Mouse (Mus musculus) CH12.LX (cell line): Measurements from ENCODE around the gene Mllt3. TPM values are rescaled to one million over a fixed set of nuclear protein-coding genes. Genes with fewer than 3 reads are reported as not detected.
A peak's percentile ranks its signal among the peaks of the same experiment; 100 is the strongest.

Experiments
- DNase-seq: peaks from one replicate; pipeline ENCODE4 v3.0.0-alpha.2; 2013; ENCODE audit errors: extremely low read depth
- H3K27ac ChIP-seq: 2 replicates; pipeline ENCODE4 v1.5.1; 2012; ENCODE audit warnings: low read depth, mild to moderate bottlenecking, control low read depth, moderate library complexity; ENCODE audit not compliant: insufficient read depth
- H3K27me3 ChIP-seq: replicated peaks from 2 replicates; pipeline ENCODE3; 2012; ENCODE audit warnings: inconsistent platforms
- H3K36me3 ChIP-seq, 2 experiments: replicated peaks in 1 of 2; 2 replicates each; pipeline versions ENCODE3 to v1.6.1; 2012; ENCODE audit warnings: inconsistent platforms in 1 of 2, low read length in 1 of 2, mild to moderate bottlenecking in 1 of 2, mixed read lengths in 1 of 2, moderate library complexity in 1 of 2; ENCODE audit not compliant: control insufficient read depth in 1 of 2, insufficient read depth in 1 of 2
- H3K4me1 ChIP-seq, 2 experiments: 2 replicates each; pipeline ENCODE4 v1.6.1; 2012; ENCODE audit warnings: inconsistent platforms in 1 of 2, moderate library complexity in 1 of 2; ENCODE audit not compliant: insufficient read depth in 2 of 2, control insufficient read depth in 1 of 2
- H3K4me2 ChIP-seq: 2 replicates; pipeline ENCODE4 v1.6.1; 2012; ENCODE audit warnings: low read depth, mild to moderate bottlenecking, control low read depth; ENCODE audit not compliant: poor library complexity, insufficient read depth, severe bottlenecking
- H3K4me3 ChIP-seq, 3 experiments: fragments of 150-350 bp in 1 of 3; sonication (generic) in 1 of 3; replicated peaks in 1 of 3; 2 replicates each; pipeline versions ENCODE3 to v1.5.1; 2011 to 2012; ENCODE audit warnings: low read depth in 2 of 3, low read length in 2 of 3, mild to moderate bottlenecking in 2 of 3, moderate library complexity in 2 of 3, control low read depth in 1 of 3, improper control_type of control experiment in 1 of 3, inconsistent platforms in 1 of 3, mixed read lengths in 1 of 3; ENCODE audit not compliant: poor library complexity in 1 of 3
- H3K79me2 ChIP-seq: replicated peaks from 2 replicates; pipeline ENCODE4 v1.6.1; 2012; ENCODE audit warnings: mild to moderate bottlenecking, moderate library complexity; ENCODE audit not compliant: control insufficient read depth, poor library complexity, insufficient read depth, severe bottlenecking; ENCODE audit errors: extremely low read depth
- H3K9ac ChIP-seq: 2 replicates; pipeline ENCODE4 v1.6.1; 2012; ENCODE audit warnings: low read depth, mild to moderate bottlenecking, control low read depth, moderate library complexity; ENCODE audit not compliant: insufficient read depth
- H3K9me3 ChIP-seq: replicated peaks from 2 replicates; pipeline ENCODE3; 2012; ENCODE audit warnings: low read length, inconsistent platforms, mixed read lengths
- BHLHE40 ChIP-seq: IDR thresholded peaks from 2 replicates; pipeline ENCODE4 v1.6.1; 2011; ENCODE audit warnings: mild to moderate bottlenecking, low read depth, low read length, improper control_type of control experiment
- CHD2 ChIP-seq: IDR thresholded peaks from 2 replicates; pipeline ENCODE4 v1.6.1; 2011; ENCODE audit warnings: low read length, improper control_type of control experiment
- CTCF ChIP-seq, 2 experiments: IDR thresholded peaks in 1 of 2; conservative IDR thresholded peaks in 1 of 2; 2 replicates each; pipeline ENCODE4 v1.5.1; 2011 to 2012; ENCODE audit warnings: low read depth in 2 of 2, low read length in 2 of 2, improper control_type of control experiment in 1 of 2, inconsistent platforms in 1 of 2, mild to moderate bottlenecking in 1 of 2, moderate library complexity in 1 of 2
- E2F4 ChIP-seq: IDR thresholded peaks from 2 replicates; pipeline ENCODE4 v1.6.1; 2011; ENCODE audit warnings: low read depth, low read length, improper control_type of control experiment; ENCODE audit not compliant: insufficient replicate concordance
- EP300 ChIP-seq: IDR thresholded peaks from 2 replicates; pipeline ENCODE4 v1.6.1; 2011; ENCODE audit warnings: low read length, improper control_type of control experiment
- ETS1 ChIP-seq: conservative IDR thresholded peaks from 2 replicates; pipeline ENCODE4 v1.6.1; 2012; ENCODE audit warnings: low read depth, mild to moderate bottlenecking, inconsistent platforms, low read length, improper control_type of control experiment, moderate library complexity
- GABPA ChIP-seq: IDR thresholded peaks from 2 replicates; pipeline ENCODE4 v1.6.1; 2012; ENCODE audit warnings: low read depth, low read length, improper control_type of control experiment, inconsistent platforms; ENCODE audit not compliant: insufficient replicate concordance
- HCFC1 ChIP-seq: IDR thresholded peaks from 2 replicates; pipeline ENCODE4 v1.6.1; 2012; ENCODE audit warnings: low read depth, mild to moderate bottlenecking, inconsistent platforms, low read length, improper control_type of control experiment
- IRF4 ChIP-seq: IDR thresholded peaks from 2 replicates; pipeline ENCODE4 v1.6.1; 2014; ENCODE audit warnings: low read depth, mild to moderate bottlenecking, inconsistent platforms, low read length, improper control_type of control experiment
- JUN ChIP-seq: IDR thresholded peaks from 2 replicates; pipeline ENCODE4 v1.6.1; 2011; ENCODE audit warnings: low read depth, mild to moderate bottlenecking, low read length, improper control_type of control experiment, moderate library complexity; ENCODE audit not compliant: insufficient read depth
- JUND ChIP-seq: conservative IDR thresholded peaks from 2 replicates; pipeline ENCODE4 v1.6.1; 2011; ENCODE audit warnings: low read depth, low read length, improper control_type of control experiment
- KAT2A ChIP-seq: IDR thresholded peaks from 2 replicates; pipeline ENCODE4 v1.6.1; 2012; ENCODE audit warnings: low read length, improper control_type of control experiment, inconsistent platforms; ENCODE audit not compliant: insufficient replicate concordance
- MAFK ChIP-seq: IDR thresholded peaks from 2 replicates; pipeline ENCODE4 v1.6.1; 2011; ENCODE audit warnings: low read length, improper control_type of control experiment; ENCODE audit not compliant: insufficient replicate concordance
- MAX ChIP-seq: IDR thresholded peaks from 2 replicates; pipeline ENCODE4 v1.6.1; 2011; ENCODE audit warnings: low read length, improper control_type of control experiment
- MEF2A ChIP-seq: IDR thresholded peaks from 2 replicates; pipeline ENCODE4 v1.6.1; 2014; ENCODE audit warnings: low read depth, mild to moderate bottlenecking, inconsistent platforms, low read length, improper control_type of control experiment, borderline replicate concordance
- MXI1 ChIP-seq: IDR thresholded peaks from 2 replicates; pipeline ENCODE4 v1.6.1; 2011; ENCODE audit warnings: mild to moderate bottlenecking, low read depth, low read length, improper control_type of control experiment
- MYC ChIP-seq: IDR thresholded peaks from 2 replicates; pipeline ENCODE4 v1.6.1; 2011; ENCODE audit warnings: low read depth, mild to moderate bottlenecking, improper control_type of control experiment, low read length
- NELFE ChIP-seq: IDR thresholded peaks from 2 replicates; pipeline ENCODE4 v1.6.1; 2011; ENCODE audit warnings: low read depth, low read length, improper control_type of control experiment
- NRF1 ChIP-seq: IDR thresholded peaks from 2 replicates; pipeline ENCODE4 v1.6.1; 2014; ENCODE audit warnings: low read depth, mild to moderate bottlenecking, inconsistent platforms, low read length, improper control_type of control experiment, moderate library complexity
- PAX5 ChIP-seq: IDR thresholded peaks from 2 replicates; pipeline ENCODE4 v1.6.1; 2012; ENCODE audit warnings: low read length, inconsistent platforms, mixed read lengths
- POLR2A ChIP-seq: IDR thresholded peaks from 2 replicates; pipeline ENCODE4 v1.6.1; 2011; ENCODE audit warnings: low read depth, mild to moderate bottlenecking, improper control_type of control experiment, low read length
- POLR2AphosphoS2 ChIP-seq: IDR thresholded peaks from 2 replicates; pipeline ENCODE4 v1.6.1; 2011; ENCODE audit warnings: low read depth, low read length, improper control_type of control experiment
- RAD21 ChIP-seq: IDR thresholded peaks from 2 replicates; pipeline ENCODE4 v1.6.1; 2011; ENCODE audit warnings: low read depth, mild to moderate bottlenecking, low read length, improper control_type of control experiment, moderate library complexity
- RCOR1 ChIP-seq: conservative IDR thresholded peaks from 2 replicates; pipeline ENCODE4 v1.6.1; 2012; ENCODE audit warnings: low read depth, mild to moderate bottlenecking, inconsistent platforms, low read length, improper control_type of control experiment
- SIN3A ChIP-seq: IDR thresholded peaks from 2 replicates; pipeline ENCODE4 v1.6.1; 2012; ENCODE audit warnings: low read length, improper control_type of control experiment, inconsistent platforms
- SMC3 ChIP-seq: IDR thresholded peaks from 2 replicates; pipeline ENCODE4 v1.6.1; 2011; ENCODE audit warnings: low read depth, low read length, improper control_type of control experiment
- TBP ChIP-seq: conservative IDR thresholded peaks from 2 replicates; pipeline ENCODE4 v1.6.1; 2011; ENCODE audit warnings: low read depth, low read length, improper control_type of control experiment
- UBTF ChIP-seq: IDR thresholded peaks from 2 replicates; pipeline ENCODE4 v1.6.1; 2012; ENCODE audit warnings: low read depth, mild to moderate bottlenecking, inconsistent platforms, low read length, improper control_type of control experiment, moderate library complexity
- USF1 ChIP-seq: IDR thresholded peaks from 2 replicates; pipeline ENCODE4 v1.6.1; 2014; ENCODE audit warnings: low read depth, mild to moderate bottlenecking, inconsistent platforms, low read length, improper control_type of control experiment
- USF2 ChIP-seq: conservative IDR thresholded peaks from 2 replicates; pipeline ENCODE4 v1.6.1; 2011; ENCODE audit warnings: low read depth, low read length, improper control_type of control experiment
- ZC3H11A ChIP-seq: IDR thresholded peaks from 2 replicates; pipeline ENCODE4 v1.6.1; 2012; ENCODE audit warnings: low read depth, mild to moderate bottlenecking, inconsistent platforms, low read length, improper control_type of control experiment
- ZKSCAN1 ChIP-seq: IDR thresholded peaks from 2 replicates; pipeline ENCODE4 v1.6.1; 2012; ENCODE audit warnings: low read depth, inconsistent platforms, low read length, improper control_type of control experiment, borderline replicate concordance
- ZMIZ1 ChIP-seq: IDR thresholded peaks from 2 replicates; pipeline ENCODE4 v1.6.1; 2012; ENCODE audit warnings: low read depth, mild to moderate bottlenecking, inconsistent platforms, low read length, improper control_type of control experiment
- ZNF384 ChIP-seq: IDR thresholded peaks from 2 replicates; pipeline ENCODE4 v1.6.1; 2012; ENCODE audit warnings: low read depth, low read length, improper control_type of control experiment, inconsistent platforms
- dilution Hi-C: fragments of 300-500 bp; cut with MboI; formaldehyde crosslinking; loops from 2 replicates; pipeline ENCODE4 v1.14.3; 2020; ENCODE audit warnings: low sequenced_read_pairs; ENCODE audit not compliant: extremely low pct_unique_long_range_greater_than_20kb, extremely low pct_ligation_motif_present
- in situ Hi-C: fragments of 300-500 bp; cut with MboI; formaldehyde crosslinking; loops from 3 replicates; pipeline ENCODE4 v1.14.3; 2019; ENCODE audit warnings: low sequenced_read_pairs, low pct_ligation_motif_present, low pct_unique_long_range_greater_than_20kb, mixed read lengths
- polyA plus RNA-seq: library from polyadenylated mRNA; unstranded; fragments of >175 nt; gene quantifications from 2 replicates; pipeline ENCODE4 v1.2.1, GENCODE M21; 2012; ENCODE audit warnings: low read depth; ENCODE audit not compliant: insufficient read length
- total RNA-seq, 2 experiments: library from RNA; depleted of rRNA; stranded (reverse); fragments of 300-350 nt in 1 of 2; fragments of >200 nt in 1 of 2; gene quantifications; 2 replicates each; pipeline ENCODE4 v1.2.3; 2012 to 2014

The Mllt3 gene
- total and polyA plus RNA-seq, 3 experiments = 8.3 to 20.9 (median 10.1) TPM

DNA sequence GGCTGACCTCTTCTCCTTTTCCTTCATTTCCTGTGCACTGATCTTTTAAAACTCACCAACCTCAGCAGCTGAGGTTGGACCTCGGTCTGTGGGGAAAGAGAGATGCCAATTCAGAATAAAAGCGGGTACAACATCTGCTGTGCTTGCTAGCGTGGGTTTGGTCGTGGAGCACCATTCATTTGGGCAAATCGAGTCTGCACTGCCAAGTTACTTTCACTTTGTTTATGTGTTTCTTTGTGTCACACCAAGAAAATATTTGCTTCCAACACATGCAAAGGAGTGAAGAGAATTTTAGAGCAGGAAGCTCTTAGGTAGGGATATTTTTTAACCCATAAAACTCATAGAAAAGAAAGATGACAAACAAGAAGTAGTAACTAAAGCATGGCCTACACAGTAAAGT, 48.3 kb upstream of the Mllt3 start:
- H3K27me3 ChIP-seq = no peaks in the 10 kb centered on the region
- no peak for TF ChIP-seq ZKSCAN1
- no peak for TF ChIP-seq RAD21
- no peak for TF ChIP-seq CHD2
- TF ChIP-seq IRF4 = no peak
- no peak for TF ChIP-seq ZC3H11A
- TF ChIP-seq MXI1 = no peak
- TF ChIP-seq USF1 = no peak
- TF ChIP-seq E2F4 = no peak
- TF ChIP-seq UBTF = no peak
- TF ChIP-seq JUND = no peak
- TF ChIP-seq MYC = no peak
- TF ChIP-seq MEF2A = no peak
- TF ChIP-seq, all 38 proteins: peak for 0
- H3K4me1 ChIP-seq = peaks cover 11 to 21% of the 10 kb centered on the region in 2 experiments
- H3K27ac ChIP-seq = no peak overlapping the region
- H3K36me3 ChIP-seq = no peaks in the 10 kb centered on the region
- H3K4me3 ChIP-seq = peak overlapping the region in 1 of 3 experiments; percentile 23
- peak overlapping the region; percentile 94 for H3K4me2 ChIP-seq
- dilution Hi-C loops (no loop called here), in situ Hi-C loops (no loop called here)
- no peaks in the 10 kb centered on the region for H3K79me2 ChIP-seq
- no peaks in the 10 kb centered on the region for H3K9me3 ChIP-seq
- peak overlapping the region; percentile 57 for H3K9ac ChIP-seq
- no peak for DNase-seq

DNA sequence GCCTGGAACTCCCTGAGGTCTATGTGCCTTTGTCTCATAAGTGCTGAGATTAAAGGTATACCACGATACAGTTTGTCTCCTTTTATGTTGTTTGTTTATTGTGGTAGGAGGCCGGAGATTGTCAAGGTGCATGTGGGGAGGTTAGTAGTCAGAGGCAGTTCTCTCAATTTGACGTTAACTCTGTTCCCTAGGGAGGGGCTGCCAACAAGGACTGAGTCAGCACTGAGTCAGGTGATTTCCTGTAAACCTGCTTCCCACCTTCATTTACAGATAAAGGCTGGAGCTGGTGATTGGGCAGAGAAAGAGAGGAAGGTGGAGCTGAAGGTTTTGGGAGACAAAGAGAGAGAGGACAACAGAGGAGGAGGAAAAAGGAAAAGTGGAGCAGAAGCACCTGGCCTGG, 45.8 kb upstream of the Mllt3 start:
- Histone ChIP-seq H3K27me3 (no peaks in the 10 kb centered on the region), H3K9ac (no peak overlapping the region), H3K36me3 (no peaks in the 10 kb centered on the region), H3K4me3 (no peak overlapping the region), H3K4me1 (peaks cover 11 to 21% of the 10 kb centered on the region in 2 experiments), H3K4me2 (peak overlapping the region; percentile 1; the same call in 1 of the 2 replicates), H3K27ac (no peak overlapping the region), H3K79me2 (no peaks in the 10 kb centered on the region), H3K9me3 (no peaks in the 10 kb centered on the region)
- in situ Hi-C loops = no loop called here
- peak; percentile 73 for DNase-seq
- TF ChIP-seq POLR2AphosphoS2 (no peak), BHLHE40 (peak; percentile 73), RCOR1 (no peak), KAT2A (no peak), PAX5 (no peak), IRF4 (peak; percentile 83), RAD21 (no peak), EP300 (peak; percentile 46; the same call in 1 of the 2 replicates), CTCF (conservative IDR thresholded peaks at IDR 0.05 in 1 of 2, IDR thresholded peaks at IDR 0.05 in 1 of 2; ENCODE audit: low read depth in 2 of 2, low read length in 2 of 2) (no peak), ZKSCAN1 (no peak), E2F4 (no peak), MAX (no peak), POLR2A (no peak), USF2 (no peak), SIN3A (no peak), HCFC1 (no peak), SMC3 (no peak), ETS1 (peak; percentile 67), USF1 (0 out of 2 replicates have a peak, but pooled peaks have one; percentile 4), ZMIZ1 (no peak), ZNF384 (no peak), TBP (no peak), NELFE (no peak), JUN (no peak), MAFK (peak; percentile 86), NRF1 (no peak), GABPA (no peak), UBTF (no peak)
- dilution Hi-C loops = no loop called here
